Mouse (Mus musculus) liver, embryonic 14.5 days (tissue): Measurements from ENCODE around the gene Zfp326.

ENCODE experiments used
- CTCF ChIP-seq: IDR thresholded peaks from 2 replicates; pipeline ENCODE4 v1.5.1; 2016; ENCODE audit warnings: antibody characterized with exemption, low read depth, control low read depth
- EP300 ChIP-seq: IDR thresholded peaks from 2 replicates; pipeline ENCODE4 v1.6.1; 2016; ENCODE audit warnings: antibody characterized with exemption, low read depth

DNA sequence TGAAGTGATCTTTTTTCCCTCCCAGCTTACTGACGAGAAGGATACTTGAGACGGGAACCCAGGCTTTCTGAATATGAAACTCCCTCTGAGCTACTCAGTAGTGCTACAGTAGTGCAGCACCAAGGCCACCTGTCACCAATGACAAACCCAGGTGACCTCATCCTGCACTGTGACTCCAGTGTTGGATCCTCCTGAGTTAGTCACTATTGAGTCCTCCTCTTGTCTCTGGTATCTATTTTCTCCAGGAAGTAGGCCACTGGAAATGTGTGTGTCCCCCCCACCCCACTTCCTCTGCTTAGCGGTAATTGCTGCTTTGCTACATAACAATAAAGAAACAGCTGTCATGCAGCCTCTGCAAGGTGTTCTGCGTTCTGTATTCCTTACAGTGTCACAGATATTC, 27.1 kb upstream of the Zfp326 start:
- TF ChIP-seq CTCF (no peak), EP300 (no peak)
